Comparison of ENCODE assay signal across 29 mouse cellular contexts in the genomic region with DNA sequence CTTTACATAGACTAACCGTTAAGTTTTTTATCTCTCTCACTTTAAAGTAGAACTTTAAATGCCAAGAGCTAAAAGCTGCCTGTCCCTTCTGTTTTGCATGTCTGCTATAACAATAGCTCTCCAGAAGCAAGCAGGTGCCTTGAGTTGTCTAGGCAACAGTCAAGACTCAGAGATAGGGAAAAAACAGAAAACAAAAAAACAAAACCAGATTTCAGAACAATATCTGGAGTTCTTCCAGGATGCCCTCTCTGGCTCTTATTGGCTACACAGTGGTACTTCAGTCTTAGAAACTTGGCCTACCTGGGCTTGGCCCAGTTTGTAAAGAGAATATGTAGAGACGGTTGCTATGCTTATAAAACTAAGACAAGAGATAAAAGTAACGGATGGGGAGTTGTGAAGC. TPM values are rescaled to one million over a fixed set of nuclear protein-coding genes. Genes with fewer than 3 reads are reported as not detected.
"Had no signal": no experiment of that assay in that cellular context is flagged by ENCODE, and none has a peak within 500 bp of the region (broad histone marks: within the 10 kb centered on the region; RNA-seq: fewer than 3 reads in every experiment).

No protein-coding gene starts in this region.

- H3K36me3 ChIP-seq: heart, embryonic 12.5 days; hindbrain, embryonic 10.5 days; hindbrain, embryonic 12.5 days; intestine, embryonic 15.5 days; kidney, embryonic 15.5 days; limb, embryonic 13.5 days; limb, embryonic 15.5 days; liver, embryonic 12.5 days had no signal

- H3K4me2 ChIP-seq: heart, embryonic 12.5 days; hindbrain, embryonic 12.5 days; hindbrain, embryonic 14.5 days; intestine, embryonic 15.5 days; kidney, embryonic 15.5 days; limb, embryonic 13.5 days; limb, embryonic 15.5 days; liver, embryonic 12.5 days had no signal

- ATAC-seq: hindbrain, embryonic 16.5 days; inflammation-experienced regulatory T-cells, adult 6 months; intestine, embryonic 15.5 days; liver, embryonic 12.5 days had no signal

- H3K4me3 ChIP-seq: heart, adult 2 months; heart, embryonic 12.5 days; hindbrain, embryonic 10.5 days; hindbrain, embryonic 12.5 days; intestine, embryonic 15.5 days; kidney, embryonic 15.5 days; limb, embryonic 13.5 days; limb, embryonic 15.5 days; liver, embryonic 12.5 days had no signal

- H3K9me3 ChIP-seq: heart, embryonic 12.5 days; hindbrain, embryonic 10.5 days; hindbrain, embryonic 12.5 days; intestine, embryonic 15.5 days; kidney, embryonic 15.5 days; limb, embryonic 13.5 days; limb, embryonic 15.5 days; liver, embryonic 12.5 days had no signal

- H3K27ac ChIP-seq: heart, adult 2 months; hindbrain, embryonic 10.5 days; hindbrain, embryonic 12.5 days; hindbrain, embryonic 14.5 days; intestine, embryonic 15.5 days; kidney, embryonic 15.5 days; kidney, postnatal 0 days; limb, embryonic 13.5 days; limb, embryonic 15.5 days; liver, embryonic 12.5 days; liver, embryonic 14.5 days had no signal

- H3K4me1 ChIP-seq: intestine, embryonic 15.5 days had no signal

- DNase-seq: gastrocnemius, postnatal 14 days; heart, adult 2 months; heart, postnatal 10 days; heart, postnatal 4 days; kidney, adult 11 months; kidney, adult 2 months; kidney, adult 9 months; kidney, postnatal 14 days; kidney, postnatal 36 days; layer of hippocampus, postnatal 36 days; left cerebral cortex, postnatal 4 days had no signal

- H3K27me3 ChIP-seq: heart, embryonic 12.5 days; hindbrain, embryonic 12.5 days; intestine, embryonic 15.5 days; kidney, embryonic 15.5 days; limb, embryonic 13.5 days; limb, embryonic 15.5 days; liver, embryonic 12.5 days had no signal

- H3K9ac ChIP-seq: heart, embryonic 12.5 days; hindbrain, embryonic 12.5 days; hindbrain, embryonic 14.5 days; intestine, embryonic 15.5 days; kidney, embryonic 15.5 days; limb, embryonic 13.5 days; limb, embryonic 15.5 days; liver, embryonic 12.5 days; liver, embryonic 14.5 days had no signal

RNA-seq across cellular contexts. Expression of a gene that starts 2.8 kb away (rescaled TPM):
- total RNA-seq: granulocyte monocyte progenitor cell, adult 5-6 weeks; heart, adult 2 months; heart, postnatal 25 days; heart, postnatal 4 days; liver, adult 2 months had no signal
- polyA plus RNA-seq: heart, embryonic 12.5 days; heart, embryonic 14.5 days; inflammation-experienced regulatory T-cells, adult 6 months; kidney, embryonic 15.5 days; liver, adult 2 months; liver, embryonic 12.5 days; liver, embryonic 14.5 days; liver, embryonic 16.5 days had no signal

RNA-seq across cellular contexts. Expression of a gene that starts 37.3 kb away (rescaled TPM):
- polyA plus RNA-seq: inflammation-experienced regulatory T-cells, adult 6 months had no signal
